Mouse (Mus musculus) left cerebral cortex, adult 9 months (tissue): ENCODE data around the gene Igsf6.
A peak's percentile ranks its signal among the peaks of the same experiment; 100 is the strongest.
"Not testable (repeated sequence)": the region's sequence is repeated elsewhere in the genome, so short reads cannot be mapped to it uniquely, and the experiment has no call there.

ENCODE experiments used
- DNase-seq, 2 experiments: peaks; one replicate each; pipeline ENCODE4 v3.0.0; 2022; ENCODE audit warnings: low spot score in 2 of 2

Gene Igsf6

GRCm38 (mm10) chr7:121053071-121053470 lies 21.3 kb downstream of the Igsf6 start:
- no peak for DNase-seq

- DNase-seq: no peak
Observed at GRCm38 (mm10) chr7:121047624-121048023, 26.7 kb downstream of the Igsf6 start.

GRCm38 (mm10) chr7:121045671-121046453 lies 28.5 kb downstream of the Igsf6 start:
- no peak for DNase-seq

GRCm38 (mm10) chr7:121044251-121044650 lies 30.1 kb downstream of the Igsf6 start:
- DNase-seq: no peak

GRCm38 (mm10) chr7:121043510-121043909 lies 30.9 kb downstream of the Igsf6 start:
- no peak for DNase-seq

GRCm38 (mm10) chr7:121043004-121043403 lies 31.4 kb downstream of the Igsf6 start:
- no peak for DNase-seq

- no peak for DNase-seq
Observed at GRCm38 (mm10) chr7:121041989-121042388, 32.4 kb downstream of the Igsf6 start.

GRCm38 (mm10) chr7:121040595-121040994 lies 33.8 kb downstream of the Igsf6 start:
- no peak for DNase-seq

GRCm38 (mm10) chr7:121035161-121035721 lies 39.1 kb downstream of the Igsf6 start:
- peak in 1 of 2 experiments; percentile 27 for DNase-seq

- DNase-seq: peak in 1 of 2 experiments; percentile 8
Observed at GRCm38 (mm10) chr7:121034701-121035141, 39.7 kb downstream of the Igsf6 start.

GRCm38 (mm10) chr7:121033856-121034652 lies 40.3 kb downstream of the Igsf6 start, which contains the start of gene Mettl9:
Mettl9 (plus strand) TSS chr7:121034445.
- peak; percentile 71 to 93 for DNase-seq

GRCm38 (mm10) chr7:121029947-121030346 lies 44.4 kb downstream of the Igsf6 start:
- DNase-seq: not testable (repeated sequence)

- DNase-seq: no peak
Observed at GRCm38 (mm10) chr7:121026300-121026699, 48.1 kb downstream of the Igsf6 start.

GRCm38 (mm10) chr7:121025221-121026008 lies 49.0 kb downstream of the Igsf6 start:
- DNase-seq: no peak

- peak in 1 of 2 experiments; percentile 4 for DNase-seq
Observed at GRCm38 (mm10) chr7:121020277-121020676, 54.1 kb downstream of the Igsf6 start.

GRCm38 (mm10) chr7:121018778-121019177 lies 55.6 kb downstream of the Igsf6 start:
- DNase-seq: no peak

- DNase-seq: no peak
Observed at GRCm38 (mm10) chr7:121014486-121014885, 59.9 kb downstream of the Igsf6 start.
